Mouse (Mus musculus): ENCODE measurements around the gene D2hgdh. TPM values are rescaled to one million over a fixed set of nuclear protein-coding genes. Genes with fewer than 3 reads are reported as not detected.
"Not testable (repeated sequence)": the region's sequence is repeated elsewhere in the genome, so short reads cannot be mapped to it uniquely, and the experiment has no call there.

The D2hgdh gene
- polyA plus RNA-seq, 1 experiment, result 23.7 TPM

DNA sequence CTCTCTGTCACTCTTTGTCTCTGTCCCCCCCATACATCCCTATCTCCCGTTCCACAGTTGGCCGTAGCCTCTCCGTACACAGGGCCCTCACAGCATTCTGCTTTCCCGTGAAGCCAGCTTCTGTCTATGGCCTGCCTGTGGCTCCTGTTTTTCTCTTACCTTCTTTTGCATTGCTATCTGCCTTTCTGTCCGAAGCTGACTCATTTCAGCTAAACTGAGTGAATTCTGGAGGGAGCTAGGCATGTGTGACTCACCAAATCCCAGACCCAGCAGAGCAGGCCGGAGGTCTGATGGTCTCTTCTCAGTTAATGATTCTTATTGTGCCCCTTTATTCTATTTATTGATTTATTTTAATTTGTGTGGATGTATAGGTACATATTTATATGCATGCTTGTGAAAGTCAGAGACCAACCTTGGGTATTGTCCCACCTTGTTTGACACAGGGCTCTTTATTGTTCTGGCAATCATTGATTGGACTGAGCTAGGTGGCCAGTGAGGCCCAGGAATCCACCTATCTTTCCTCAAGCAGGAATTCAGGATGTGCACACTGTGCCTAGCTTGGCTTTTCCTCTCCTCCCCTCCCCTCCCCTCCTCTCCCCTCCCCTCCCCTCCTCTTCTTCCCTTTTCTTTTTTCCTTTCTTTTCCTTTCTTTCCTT is 11.3 kb downstream of the D2hgdh start:
- Histone ChIP-seq H3K4me3 (replicated peaks; ENCODE audit: control insufficient read depth, low read depth, low read length) (no peak overlapping the region), H3K4me1 (ENCODE audit: control insufficient read depth, insufficient read depth, low read length) (no peaks in the 10 kb centered on the region), H3K27ac (ENCODE audit: control insufficient read depth, insufficient read depth, low read depth, low read length, poor library complexity) (no peak overlapping the region)
- TF ChIP-seq CTCF (IDR thresholded peaks at IDR 0.05; ENCODE audit: control insufficient read depth, insufficient read depth, low read length) (no peak), POLR2A (IDR thresholded peaks at IDR 0.05; ENCODE audit: borderline replicate concordance, control insufficient read depth, low read depth, low read length) (no peak)
- WGBS, result 91% methylated on average over 6 of the region's 6 CpGs

DNA sequence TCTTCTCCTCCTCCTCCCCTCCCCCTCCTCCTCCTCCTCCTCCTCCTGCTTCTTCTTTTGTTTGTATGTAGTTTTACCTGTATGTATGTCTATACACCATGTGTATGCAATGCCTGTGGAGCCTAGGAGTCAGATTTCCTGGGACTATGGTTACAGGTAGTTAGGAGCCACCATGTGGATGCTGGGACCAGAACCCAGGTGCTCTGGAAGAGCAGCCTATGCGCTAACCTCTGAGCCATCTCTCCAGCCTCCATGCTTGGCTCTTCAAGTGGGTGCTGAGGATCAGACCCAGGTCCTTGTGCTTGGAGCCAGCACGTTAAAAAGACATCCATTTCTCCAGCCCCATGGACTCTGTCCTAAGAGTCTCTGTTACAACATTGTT is 11.8 kb downstream of the D2hgdh start:
- TF ChIP-seq POLR2A (IDR thresholded peaks at IDR 0.05; ENCODE audit: borderline replicate concordance, control insufficient read depth, low read depth, low read length) (no peak), CTCF (IDR thresholded peaks at IDR 0.05; ENCODE audit: control insufficient read depth, insufficient read depth, low read length) (no peak)
- WGBS, result 82% methylated on average over 2 of the region's 2 CpGs
- H3K4me3 ChIP-seq (replicated peaks; ENCODE audit: control insufficient read depth, low read depth, low read length), result no peak overlapping the region

DNA sequence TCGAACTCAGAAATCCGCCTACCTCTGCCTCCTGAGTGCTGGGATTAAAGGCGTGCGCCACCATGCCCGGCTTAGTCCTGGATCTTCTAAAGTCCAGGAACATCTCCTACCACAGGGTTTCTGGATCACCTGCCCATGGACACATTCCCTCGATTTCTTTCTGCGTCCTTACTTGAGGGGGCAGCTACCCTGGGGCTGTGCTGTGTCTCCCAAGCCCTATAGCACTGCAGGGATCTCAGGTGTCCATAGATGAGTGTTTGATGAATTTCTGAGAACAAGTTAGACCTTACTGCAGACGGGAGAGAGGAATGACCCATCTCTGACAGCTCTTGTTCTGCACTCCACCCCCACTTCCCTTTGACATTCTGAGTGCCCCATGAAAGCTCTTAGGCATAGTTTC is 12.6 kb downstream of the D2hgdh start:
- H3K27ac ChIP-seq (ENCODE audit: control insufficient read depth, insufficient read depth, low read depth, low read length, poor library complexity), result no peak overlapping the region
- WGBS, result 92% methylated on average over 8 of the region's 8 CpGs
- H3K4me1 ChIP-seq (ENCODE audit: control insufficient read depth, insufficient read depth, low read length), result no peaks in the 10 kb centered on the region
- no peak overlapping the region for H3K4me3 ChIP-seq (replicated peaks; ENCODE audit: control insufficient read depth, low read depth, low read length)
- TF ChIP-seq CTCF (IDR thresholded peaks at IDR 0.05; ENCODE audit: control insufficient read depth, insufficient read depth, low read length) (no peak), POLR2A (IDR thresholded peaks at IDR 0.05; ENCODE audit: borderline replicate concordance, control insufficient read depth, low read depth, low read length) (no peak)

More for the DNA sequence above, 11.8 kb downstream of the D2hgdh start:
- Histone ChIP-seq H3K27ac (ENCODE audit: control insufficient read depth, insufficient read depth, low read depth, low read length, poor library complexity) (no peak overlapping the region), H3K4me1 (ENCODE audit: control insufficient read depth, insufficient read depth, low read length) (no peaks in the 10 kb centered on the region)

DNA sequence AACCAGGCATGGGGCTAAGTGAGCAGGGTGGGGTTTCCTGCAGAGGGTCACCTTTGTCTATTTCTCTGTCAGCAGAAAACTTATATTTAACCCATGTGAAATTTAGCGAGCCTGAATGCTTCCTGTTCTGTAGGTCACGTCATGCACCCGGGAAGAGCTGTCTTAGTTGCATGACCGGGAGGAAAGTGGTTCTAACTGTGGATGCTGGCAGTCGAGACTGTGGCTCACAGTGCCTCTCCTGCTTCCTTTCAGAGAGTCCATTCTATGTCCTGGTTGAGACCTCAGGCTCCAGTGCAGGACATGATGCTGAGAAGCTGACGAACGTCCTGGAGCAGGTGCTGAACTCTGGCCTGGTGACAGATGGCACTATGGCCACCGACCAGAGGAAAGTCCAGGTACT is 13.9 kb downstream of the D2hgdh start:
- H3K27ac ChIP-seq (ENCODE audit: control insufficient read depth, insufficient read depth, low read depth, low read length, poor library complexity); H3K4me1 ChIP-seq (ENCODE audit: control insufficient read depth, insufficient read depth, low read length); H3K4me3 ChIP-seq (replicated peaks; ENCODE audit: control insufficient read depth, low read depth, low read length): not testable (repeated sequence)
- WGBS, result 89% methylated on average over 8 of the region's 8 CpGs

DNA sequence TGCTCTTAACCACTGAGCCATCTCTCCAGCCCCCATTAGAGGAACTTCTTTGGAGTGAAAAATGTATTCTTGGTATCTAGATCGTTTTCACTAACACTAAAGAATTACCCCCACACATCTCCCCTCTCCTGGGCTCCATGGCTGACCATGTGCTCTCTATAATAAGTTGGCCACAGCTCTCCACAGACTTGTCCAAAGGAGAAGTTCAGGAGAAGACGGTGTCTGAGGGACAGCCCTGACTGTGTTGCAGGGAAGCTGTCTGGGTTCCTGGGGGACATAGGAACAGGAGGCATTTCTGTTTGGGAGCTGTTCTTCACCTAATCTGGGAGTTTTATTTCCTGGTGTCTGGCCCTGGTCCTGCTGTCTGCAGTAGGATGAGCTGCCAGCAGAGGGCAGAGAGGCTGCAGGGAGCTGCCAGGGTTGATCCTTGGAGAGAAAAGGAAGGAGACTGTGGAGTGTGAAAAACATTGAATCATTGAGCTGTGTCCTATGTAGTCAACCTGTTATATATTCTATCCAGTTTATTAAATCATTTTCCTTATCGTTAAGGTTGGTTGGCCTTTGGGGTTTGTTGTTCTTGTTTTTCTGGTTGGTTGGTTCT is 21.2 kb downstream of the D2hgdh start:
- H3K4me1 ChIP-seq (ENCODE audit: control insufficient read depth, insufficient read depth, low read length); H3K4me3 ChIP-seq (replicated peaks; ENCODE audit: control insufficient read depth, low read depth, low read length); H3K27ac ChIP-seq (ENCODE audit: control insufficient read depth, insufficient read depth, low read depth, low read length, poor library complexity): not testable (repeated sequence)
- WGBS, result 79% methylated on average over 3 of the region's 3 CpGs

DNA sequence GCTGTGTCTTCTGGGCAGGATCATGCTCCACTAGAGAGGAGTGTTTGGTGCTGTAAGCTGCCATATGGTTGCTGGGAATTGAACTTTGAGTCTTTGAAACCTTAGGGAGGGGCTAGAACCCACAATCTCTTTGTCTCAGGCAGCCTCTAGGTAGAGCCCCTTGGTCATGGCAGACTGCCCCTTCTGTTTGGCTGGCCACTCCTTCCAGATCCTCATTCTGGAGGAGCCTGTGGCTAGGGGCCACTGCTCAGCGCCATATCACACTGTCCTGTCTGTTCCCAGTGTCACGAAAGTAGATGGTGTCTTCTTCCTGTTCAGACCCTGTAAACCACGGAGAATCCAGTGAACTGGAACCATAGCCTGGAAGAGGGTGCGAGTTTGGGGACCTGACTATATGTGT is 31.1 kb downstream of the D2hgdh start:
- WGBS, result 62% methylated on average over 4 of the region's 4 CpGs
- not testable (repeated sequence) for H3K27ac ChIP-seq (ENCODE audit: control insufficient read depth, insufficient read depth, low read depth, low read length, poor library complexity); H3K4me1 ChIP-seq (ENCODE audit: control insufficient read depth, insufficient read depth, low read length); H3K4me3 ChIP-seq (replicated peaks; ENCODE audit: control insufficient read depth, low read depth, low read length)

DNA sequence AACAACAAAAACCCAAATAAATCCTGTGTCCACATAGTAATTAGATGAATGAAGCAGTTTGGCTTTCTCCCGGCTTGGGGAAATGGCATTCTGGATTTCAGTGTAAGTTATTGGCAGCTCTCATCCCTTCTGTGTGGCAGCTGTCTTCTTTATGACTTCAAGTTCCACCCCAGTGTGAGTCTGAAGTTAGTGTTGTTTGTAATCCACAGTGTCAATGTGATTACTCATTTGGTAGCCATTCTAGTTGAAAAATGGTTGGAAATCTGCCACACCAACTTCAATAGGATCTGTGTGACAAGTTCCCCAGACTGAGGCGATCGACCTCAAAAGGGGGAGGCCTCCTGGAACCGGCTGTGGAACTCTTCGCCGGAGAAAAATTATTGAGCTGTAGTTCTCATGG is 32.7 kb downstream of the D2hgdh start:
- no peak for TF ChIP-seq POLR2A (IDR thresholded peaks at IDR 0.05; ENCODE audit: borderline replicate concordance, control insufficient read depth, low read depth, low read length)
- TF ChIP-seq CTCF (IDR thresholded peaks at IDR 0.05; ENCODE audit: control insufficient read depth, insufficient read depth, low read length), result no peak
- Histone ChIP-seq H3K4me1 (ENCODE audit: control insufficient read depth, insufficient read depth, low read length) (no peaks in the 10 kb centered on the region; the same call in 1 of the 2 replicates), H3K27ac (ENCODE audit: control insufficient read depth, insufficient read depth, low read depth, low read length, poor library complexity) (no peak overlapping the region), H3K4me3 (replicated peaks; ENCODE audit: control insufficient read depth, low read depth, low read length) (no peak overlapping the region)
- 85% methylated on average over 6 of the region's 6 CpGs for WGBS

DNA sequence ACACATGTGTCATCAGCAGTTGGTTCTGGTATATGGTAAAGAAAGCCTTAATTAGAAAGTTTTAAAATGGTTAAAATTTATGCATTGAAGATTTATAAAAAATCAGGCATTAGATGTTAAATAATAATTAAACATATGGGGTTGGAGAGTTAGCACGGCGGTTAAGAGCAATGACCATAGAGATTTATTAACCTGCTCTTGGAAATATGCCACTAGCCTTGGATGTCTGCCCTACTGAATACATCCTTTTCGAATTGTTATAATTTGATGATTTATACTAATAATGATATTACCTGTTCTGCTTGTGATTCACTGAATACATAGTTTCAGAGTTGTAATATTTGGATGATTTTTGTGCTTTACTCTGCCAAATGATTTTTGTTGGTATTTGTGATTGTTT is 33.3 kb downstream of the D2hgdh start:
- WGBS, result 74% methylated on average over 3 of the region's 3 CpGs
- Histone ChIP-seq H3K4me1 (ENCODE audit: control insufficient read depth, insufficient read depth, low read length) (no peaks in the 10 kb centered on the region; the same call in 1 of the 2 replicates), H3K27ac (ENCODE audit: control insufficient read depth, insufficient read depth, low read depth, low read length, poor library complexity) (no peak overlapping the region), H3K4me3 (replicated peaks; ENCODE audit: control insufficient read depth, low read depth, low read length) (no peak overlapping the region)
- TF ChIP-seq CTCF (IDR thresholded peaks at IDR 0.05; ENCODE audit: control insufficient read depth, insufficient read depth, low read length) (no peak), POLR2A (IDR thresholded peaks at IDR 0.05; ENCODE audit: borderline replicate concordance, control insufficient read depth, low read depth, low read length) (no peak)

DNA sequence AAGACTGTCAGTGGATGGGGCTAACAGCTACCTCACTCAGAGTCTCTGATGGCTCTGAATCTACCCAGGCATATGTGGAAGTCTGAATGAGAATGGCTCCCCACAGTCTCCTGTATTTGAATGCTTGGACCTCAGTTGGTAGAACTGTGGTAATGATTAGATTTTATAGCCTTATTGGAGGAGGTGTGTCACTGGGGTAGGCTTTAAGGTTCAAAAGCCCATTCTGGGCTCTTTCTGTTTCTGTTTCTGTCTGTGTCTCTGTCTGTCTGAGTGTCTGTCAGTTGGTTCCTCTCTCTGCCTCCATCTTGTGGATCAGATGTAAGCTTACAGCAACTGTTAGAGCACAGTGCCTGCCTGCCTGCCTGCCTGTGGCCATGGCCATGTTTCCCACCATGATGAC is 34.9 kb downstream of the D2hgdh start:
- TF ChIP-seq POLR2A (IDR thresholded peaks at IDR 0.05; ENCODE audit: borderline replicate concordance, control insufficient read depth, low read depth, low read length) (no peak), CTCF (IDR thresholded peaks at IDR 0.05; ENCODE audit: control insufficient read depth, insufficient read depth, low read length) (no peak)
- Histone ChIP-seq H3K4me3 (replicated peaks; ENCODE audit: control insufficient read depth, low read depth, low read length) (no peak overlapping the region), H3K27ac (ENCODE audit: control insufficient read depth, insufficient read depth, low read depth, low read length, poor library complexity) (no peak overlapping the region), H3K4me1 (ENCODE audit: control insufficient read depth, insufficient read depth, low read length) (no peaks in the 10 kb centered on the region; the same call in 1 of the 2 replicates)

DNA sequence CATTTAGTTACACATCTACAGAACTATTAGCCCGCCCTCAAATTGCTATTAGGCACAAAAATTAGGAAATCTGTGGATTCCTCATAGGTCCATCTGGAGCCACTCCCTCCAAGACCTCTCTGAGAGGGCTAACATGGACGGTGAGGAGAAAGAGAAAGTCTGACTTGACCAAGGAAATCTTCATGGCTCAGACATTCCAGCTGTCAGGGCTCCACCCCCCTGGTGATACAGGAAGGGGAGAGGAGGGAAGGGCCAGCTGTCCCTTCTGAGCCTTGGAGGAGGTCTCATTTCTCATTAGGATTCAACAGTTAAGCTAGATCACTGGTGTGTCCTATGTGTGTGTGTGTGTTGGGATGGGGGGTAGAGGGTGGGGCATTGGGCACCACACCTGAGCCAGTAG is 36.3 kb downstream of the D2hgdh start, which contains the start of gene Gal3st2:
Gal3st2 (plus strand) TSS at position 259 of the 400 bp plus-strand sequence.
- not testable (repeated sequence) for H3K27ac ChIP-seq (ENCODE audit: control insufficient read depth, insufficient read depth, low read depth, low read length, poor library complexity); H3K4me1 ChIP-seq (ENCODE audit: control insufficient read depth, insufficient read depth, low read length); H3K4me3 ChIP-seq (replicated peaks; ENCODE audit: control insufficient read depth, low read depth, low read length)
- WGBS, result 67% methylated on average over 2 of the region's 2 CpGs

DNA sequence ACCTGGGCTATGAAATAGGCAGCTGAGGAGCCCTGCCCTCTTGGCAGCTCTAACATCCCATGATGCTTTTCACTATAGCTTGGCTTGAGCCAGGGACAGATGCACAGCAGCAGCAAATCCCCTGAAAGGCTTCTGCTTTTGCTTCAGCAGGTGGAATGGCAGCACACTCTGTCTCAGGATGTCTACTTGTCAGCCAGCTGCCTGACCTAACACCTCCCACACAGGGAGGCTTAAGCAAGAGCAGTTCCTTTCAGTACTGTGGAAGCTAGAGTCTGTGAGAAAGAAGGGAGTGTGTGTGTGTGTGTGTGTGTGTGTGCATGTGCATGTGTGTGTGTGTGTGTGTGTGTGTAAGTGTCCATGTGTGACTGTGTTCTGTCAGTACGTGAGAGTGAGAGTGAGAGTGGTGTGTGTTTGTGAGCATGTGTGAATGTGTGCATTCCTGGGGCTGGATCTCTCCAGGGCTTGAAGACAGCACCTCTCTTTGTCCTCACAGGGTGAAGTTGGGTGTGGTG is 46.9 kb downstream of the D2hgdh start:
- H3K4me1 ChIP-seq (ENCODE audit: control insufficient read depth, insufficient read depth, low read length); H3K27ac ChIP-seq (ENCODE audit: control insufficient read depth, insufficient read depth, low read depth, low read length, poor library complexity); H3K4me3 ChIP-seq (replicated peaks; ENCODE audit: control insufficient read depth, low read depth, low read length): not testable (repeated sequence)
- 53% methylated on average over 1 of the region's 1 CpGs for WGBS

DNA sequence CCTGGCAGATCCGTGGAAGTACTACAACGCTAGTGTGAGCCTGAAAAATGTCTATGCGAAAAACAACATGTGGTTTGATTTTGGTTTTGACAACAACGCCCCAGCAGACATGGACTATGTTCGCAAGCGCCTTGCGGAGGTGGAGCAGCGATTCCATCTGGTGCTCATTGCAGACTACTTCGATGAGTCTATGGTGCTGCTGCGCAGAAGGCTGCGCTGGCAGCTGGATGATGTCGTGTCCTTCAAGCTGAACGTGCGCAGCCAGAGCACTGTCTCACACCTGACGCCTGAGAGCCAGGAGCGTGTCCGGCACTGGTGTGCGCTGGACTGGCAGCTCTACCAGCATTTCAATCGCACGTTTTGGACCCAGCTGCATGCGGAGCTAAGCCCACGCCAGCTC is 49.7 kb downstream of the D2hgdh start:
- not testable (repeated sequence) for H3K27ac ChIP-seq (ENCODE audit: control insufficient read depth, insufficient read depth, low read depth, low read length, poor library complexity); H3K4me1 ChIP-seq (ENCODE audit: control insufficient read depth, insufficient read depth, low read length); H3K4me3 ChIP-seq (replicated peaks; ENCODE audit: control insufficient read depth, low read depth, low read length)
- 89% methylated on average over 17 of the region's 22 CpGs for WGBS

All from bone marrow, adult 2 months (tissue).